8 mouse cellular contexts compared by ENCODE assay signal in genomic region chr7:80232489-80233029, GRCm38 (mm10). TPM values are rescaled to one million over a fixed set of nuclear protein-coding genes. Genes with fewer than 3 reads are reported as not detected.
DNase-seq lines count a peak whose midpoint lies in the region; ATAC-seq lines count a peak whose summit lies in the region.

TSS of gene Cib1 (minus strand) at chr7:80232813.
TSS of gene Gdpgp1 (plus strand) at chr7:80232865.

- peak; percentile 99 for ATAC-seq in embryonic facial prominence, embryonic 14.5 days (ENCODE audit: low read depth)
- ATAC-seq in limb, embryonic 15.5 days (ENCODE audit: insufficient number of reproducible peaks, low FRiP score, low TSS enrichment, low read depth): peak; percentile 98

- peak; percentile 88 for DNase-seq in 3T3-L1 (ENCODE audit: low read depth, low spot score)
- peak; percentile 94 to 95 for DNase-seq in adrenal gland, postnatal 4 days (ENCODE audit: low spot score in 2 of 2)
- peak; percentile 97 for DNase-seq in embryonic facial prominence, embryonic 14.5 days (ENCODE audit: low spot score)
- DNase-seq in heart, adult 8-10 months (ENCODE audit: low spot score): peak; percentile 94
- peak; percentile 99 for DNase-seq in kidney, adult 9 months
- peak; percentile 93 to 96 for DNase-seq in monocyte, adult 2 months (ENCODE audit: low read depth in 1 of 2, low spot score in 2 of 2)
- peak; percentile 98 to 99 for DNase-seq in spleen, postnatal 36 days (ENCODE audit: low spot score in 2 of 2)

- H3K36me3 ChIP-seq in embryonic facial prominence, embryonic 14.5 days (ENCODE audit: control insufficient read depth, insufficient read depth, low read length): peaks cover 7% of the 10 kb centered on the region; the same call in 1 of the 2 replicates
- peaks cover 10% of the 10 kb centered on the region for H3K36me3 ChIP-seq in limb, embryonic 15.5 days

- WGBS in embryonic facial prominence, embryonic 14.5 days: 0% methylated on average over 24 of the region's 56 CpGs
- under 1% methylated on average over 55 of the region's 56 CpGs for WGBS in limb, embryonic 15.5 days

- H3K9me3 ChIP-seq in embryonic facial prominence, embryonic 14.5 days (ENCODE audit: control insufficient read depth, low read length): no peaks in the 10 kb centered on the region
- no peaks in the 10 kb centered on the region for H3K9me3 ChIP-seq in limb, embryonic 15.5 days

- H3K27me3 ChIP-seq in embryonic facial prominence, embryonic 14.5 days (replicated peaks; ENCODE audit: control insufficient read depth, insufficient read depth, low read length): no peaks in the 10 kb centered on the region
- H3K27me3 ChIP-seq in limb, embryonic 15.5 days: no peaks in the 10 kb centered on the region

- peak within 1 kb of the TSS; percentile 72 for H3K9ac ChIP-seq in embryonic facial prominence, embryonic 14.5 days (ENCODE audit: low read depth, low read length)
- peak within 1 kb of the TSS; percentile 60 for H3K9ac ChIP-seq in limb, embryonic 15.5 days

- H3K4me1 ChIP-seq in embryonic facial prominence, embryonic 14.5 days (ENCODE audit: control insufficient read depth, insufficient read depth, low read length): peaks cover 6% of the 10 kb centered on the region; the same call in 1 of the 2 replicates
- peaks cover 16% of the 10 kb centered on the region for H3K4me1 ChIP-seq in limb, embryonic 15.5 days

- H3K4me2 ChIP-seq in embryonic facial prominence, embryonic 14.5 days (ENCODE audit: low read depth, low read length): peak within 1 kb of the TSS; percentile 91
- peak within 1 kb of the TSS; percentile 80 for H3K4me2 ChIP-seq in limb, embryonic 15.5 days

- no peak within 1 kb of the TSS; the same call in 1 of the 2 replicates for H3K27ac ChIP-seq in embryonic facial prominence, embryonic 14.5 days (replicated peaks; ENCODE audit: low read depth, low read length)
- H3K27ac ChIP-seq in limb, embryonic 15.5 days: peak within 1 kb of the TSS; percentile 69

- peak within 1 kb of the TSS; percentile 74 for H3K4me3 ChIP-seq in embryonic facial prominence, embryonic 14.5 days (ENCODE audit: low read depth, low read length)
- H3K4me3 ChIP-seq in limb, embryonic 15.5 days: peak within 1 kb of the TSS; percentile 64

RNA-seq across cellular contexts. Expression of gene Cib1, which starts in this region (rescaled TPM):
- 10 to 100 TPM; 50.5 to 52.1 TPM for total RNA-seq in adrenal gland, postnatal 4 days (2021)
- 73.7 and 89.1 TPM in 2 replicates for polyA plus RNA-seq in embryonic facial prominence, embryonic 14.5 days (2014; fragmentation: Nextera tagmentation; extraction: Ambion mirVana)
- total RNA-seq in heart, adult 8-10 months (2022): 10 to 100 TPM; 12.7 to 19.1 (median 16.5) TPM
- polyA plus RNA-seq in limb, embryonic 15.5 days (2015; fragmentation: Nextera tagmentation; extraction: Ambion mirVana): 62.5 and 69.4 TPM in 2 replicates

RNA-seq across cellular contexts. Expression of gene Gdpgp1, which starts in this region (rescaled TPM):
- total RNA-seq in adrenal gland, postnatal 4 days (2021): 1 to 10 TPM; 5.0 to 5.1 TPM
- polyA plus RNA-seq in embryonic facial prominence, embryonic 14.5 days (2014; fragmentation: Nextera tagmentation; extraction: Ambion mirVana): 2.0 and 2.6 TPM in 2 replicates
- total RNA-seq in heart, adult 8-10 months (2022): 1 to 10 TPM; 1.7 to 2.1 (median 2.0) TPM
- 3.2 and 3.8 TPM in 2 replicates for polyA plus RNA-seq in limb, embryonic 15.5 days (2015; fragmentation: Nextera tagmentation; extraction: Ambion mirVana)
